Mouse (Mus musculus) embryonic fibroblast, embryonic 13.5 days (primary cell): ENCODE data around the gene Zfp281.

Experiments used
- CTCF ChIP-seq: IDR thresholded peaks from 2 replicates; pipeline ENCODE4 v1.5.1; 2011; ENCODE audit warnings: mild to moderate bottlenecking, control low read depth, low read length, moderate library complexity, borderline replicate concordance; ENCODE audit not compliant: insufficient read depth
- POLR2A ChIP-seq: IDR thresholded peaks from 2 replicates; pipeline ENCODE4 v1.6.1; 2011; ENCODE audit warnings: low read depth, mild to moderate bottlenecking, control low read depth, low read length, moderate library complexity

DNA sequence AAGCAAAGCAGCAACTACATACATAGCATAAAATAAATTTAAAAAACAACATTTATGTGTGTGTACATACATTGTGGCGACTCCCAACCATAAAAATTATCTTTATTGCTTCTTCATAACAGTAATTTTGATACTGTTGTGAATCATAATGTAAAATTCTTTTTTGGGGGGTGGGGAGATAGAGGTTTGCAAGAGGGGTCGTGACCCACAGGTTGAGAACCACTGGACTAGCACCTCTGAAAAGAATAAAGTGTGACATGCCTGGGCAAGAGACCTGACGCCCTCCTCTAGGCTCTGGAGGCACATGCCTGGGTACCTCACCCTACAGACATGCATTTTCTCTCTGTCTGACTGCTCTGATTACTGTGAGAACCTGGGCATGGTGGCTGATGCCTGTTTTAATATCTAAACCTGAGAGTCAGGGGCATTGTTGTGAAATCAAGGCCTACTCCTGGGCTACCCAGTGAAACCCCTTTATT is 53.2 kb downstream of the Zfp281 start:
- TF ChIP-seq CTCF (no peak), POLR2A (no peak)
